Mouse (Mus musculus) E14TG2a.4 (cell line): Measurements from ENCODE around the gene Mydgf.

Experiments
- CTCF ChIP-seq: conservative IDR thresholded peaks from 2 replicates; pipeline ENCODE4 v1.5.1; 2014; ENCODE audit warnings: low read length
- NANOG ChIP-seq: IDR thresholded peaks from 2 replicates; pipeline ENCODE4 v1.6.1; 2014; ENCODE audit warnings: borderline replicate concordance, low read length, mixed read lengths

DNA sequence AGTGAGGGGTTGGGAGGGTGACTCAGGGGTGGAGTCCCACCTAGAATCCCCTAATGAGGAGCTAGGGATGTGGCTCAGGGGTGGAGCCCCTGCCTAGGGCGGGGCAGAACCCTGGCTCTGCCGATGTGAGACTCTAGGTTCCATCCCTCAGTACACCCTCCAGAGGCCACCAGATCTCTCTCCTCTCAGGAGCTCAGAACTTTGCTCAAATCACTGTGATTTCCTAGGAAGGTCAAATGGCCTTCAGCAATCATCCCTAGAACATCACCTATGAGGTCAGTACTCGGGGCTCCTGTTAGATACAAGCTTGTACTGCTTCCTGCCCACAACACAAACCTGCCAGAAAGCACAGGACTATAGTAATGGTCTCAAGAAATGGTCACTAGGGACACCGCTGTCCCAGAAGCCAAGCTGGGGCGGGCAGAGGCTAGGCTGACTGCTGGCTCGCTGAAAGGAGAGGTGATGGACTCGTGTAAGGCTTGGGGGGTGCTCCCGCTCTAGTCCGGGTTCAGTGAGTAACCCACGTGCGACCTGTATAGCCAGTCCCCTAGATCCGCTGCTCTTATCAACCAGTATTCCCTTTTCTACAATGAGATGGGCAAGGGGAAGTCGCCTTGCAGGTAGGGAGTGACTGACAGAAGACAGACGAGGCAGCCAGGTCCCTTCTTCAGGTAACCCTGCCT lies 604 bp downstream of the Mydgf start:
- TF ChIP-seq CTCF (no peak), NANOG (no peak)
